Mouse (Mus musculus) limb, embryonic 14.5 days (tissue): Measurements from ENCODE around the gene Slc48a1. TPM values are rescaled to one million over a fixed set of nuclear protein-coding genes. Genes with fewer than 3 reads are reported as not detected.

Source experiments
- ATAC-seq: fragments of 200-750 bp; cut with Nextera tagmentation; 2 replicates; pipeline ENCODE4 v1.8.0; 2017; ENCODE audit warnings: low read depth, moderate number of reproducible peaks, moderate TSS enrichment; ENCODE audit not compliant: low FRiP score
- DNase-seq: peaks from one replicate; pipeline ENCODE4 v3.0.0-alpha.2; 2015; ENCODE audit warnings: low spot score
- H3K27ac ChIP-seq: fragments of 300-500 bp; sonication (generic); replicated peaks from 2 replicates; pipeline ENCODE4 v1.5.1; 2014; ENCODE audit warnings: low read depth, mild to moderate bottlenecking, low read length, moderate library complexity, mixed read lengths
- H3K27me3 ChIP-seq: fragments of 300-500 bp; sonication (generic); 2 replicates; pipeline ENCODE4 v1.6.1; 2014; ENCODE audit warnings: low read length, mixed read lengths; ENCODE audit not compliant: control insufficient read depth, insufficient read depth
- H3K36me3 ChIP-seq: fragments of 300-500 bp; sonication (generic); 2 replicates; pipeline ENCODE4 v1.6.1; 2014; ENCODE audit warnings: mild to moderate bottlenecking, low read length, moderate library complexity, mixed read lengths; ENCODE audit not compliant: control insufficient read depth, insufficient read depth
- H3K4me1 ChIP-seq: fragments of 300-500 bp; sonication (generic); 2 replicates; pipeline ENCODE4 v1.6.1; 2014; ENCODE audit warnings: antibody characterized with exemption, low read length, mixed read lengths; ENCODE audit not compliant: control insufficient read depth, insufficient read depth
- H3K4me2 ChIP-seq: fragments of 300-500 bp; sonication (generic); replicated peaks from 2 replicates; pipeline ENCODE4 v1.6.1; 2014; ENCODE audit warnings: low read depth, mild to moderate bottlenecking, low read length, moderate library complexity; ENCODE audit not compliant: severe bottlenecking
- H3K4me3 ChIP-seq: fragments of 300-500 bp; sonication (generic); replicated peaks from 2 replicates; pipeline ENCODE4 v1.5.1; 2014; ENCODE audit warnings: low read length
- H3K9ac ChIP-seq: fragments of 300-500 bp; sonication (generic); 2 replicates; pipeline ENCODE4 v1.6.1; 2014; ENCODE audit warnings: mild to moderate bottlenecking, low read depth, low read length, moderate library complexity; ENCODE audit not compliant: severe bottlenecking
- H3K9me3 ChIP-seq: fragments of 300-500 bp; sonication (generic); 2 replicates; pipeline ENCODE4 v1.6.1; 2016; ENCODE audit warnings: low read length; ENCODE audit not compliant: control insufficient read depth
- POLR2A ChIP-seq: fragments of 200-500 bp; IDR thresholded peaks from 2 replicates; pipeline ENCODE4 v1.8.0; 2012; ENCODE audit warnings: inconsistent platforms, mild to moderate bottlenecking, moderate library complexity, borderline replicate concordance; ENCODE audit not compliant: insufficient read depth, insufficient read length; ENCODE audit errors: extremely low read depth
- WGBS: fragments of 180-500 bp; shearing (Covaris S2); extraction: QIAGEN DNeasy Blood & Tissue Kit; methylation state at CpG from one replicate; pipeline ENCODE4 v1.1.7; 2014; 5-methylcytosine and 5-hydroxymethylcytosine counted together
- polyA plus RNA-seq, 2 experiments: library from polyadenylated mRNA; depleted of rRNA in 1 of 2; stranded (reverse) in 1 of 2; unstranded in 1 of 2; fragments of >200 nt; fragmentation: Nextera tagmentation in 1 of 2; extraction: Ambion mirVana in 1 of 2; gene quantifications; 2 replicates each; pipeline versions ENCODE4 v1.2.1 to v1.2.3; 2012 to 2014

Slc48a1 gene
- polyA plus RNA-seq, 2 experiments, result 23.4 to 46.2 TPM

GRCm38 (mm10) chr15:97738923-97739322, 39.4 kb upstream of the Slc48a1 start:
- no peaks in the 10 kb centered on the region for H3K9me3 ChIP-seq
- no peak overlapping the region for H3K9ac ChIP-seq
- no peak overlapping the region for H3K4me2 ChIP-seq
- DNase-seq (no peak), ATAC-seq (no peak)
- H3K27me3 ChIP-seq, result no peaks in the 10 kb centered on the region
- H3K4me1 ChIP-seq, result no peaks in the 10 kb centered on the region
- no peak for TF ChIP-seq POLR2A
- WGBS, result 92% methylated on average over 7 of the region's 7 CpGs
- no peak overlapping the region for H3K4me3 ChIP-seq
- H3K27ac ChIP-seq, result no peak overlapping the region
- H3K36me3 ChIP-seq, result no peaks in the 10 kb centered on the region

GRCm38 (mm10) chr15:97740283-97740732, 38.0 kb upstream of the Slc48a1 start:
- no peaks in the 10 kb centered on the region for H3K27me3 ChIP-seq
- peaks cover 7% of the 10 kb centered on the region; the same call in 1 of the 2 replicates for H3K4me1 ChIP-seq
- no peak overlapping the region for H3K27ac ChIP-seq
- no peak for TF ChIP-seq POLR2A
- no peak for DNase-seq
- H3K36me3 ChIP-seq, result 0 out of 2 replicates have a peak, but pooled peaks cover 1% of the 10 kb centered on the region
- H3K4me2 ChIP-seq, result no peak overlapping the region
- no peaks in the 10 kb centered on the region for H3K9me3 ChIP-seq
- H3K9ac ChIP-seq, result no peak overlapping the region
- no peak overlapping the region for H3K4me3 ChIP-seq
- WGBS, result 72% methylated on average over 9 of the region's 9 CpGs
- ATAC-seq, result no peak

GRCm38 (mm10) chr15:97741662-97742061, 36.7 kb upstream of the Slc48a1 start:
- H3K27me3 ChIP-seq, result no peaks in the 10 kb centered on the region
- no peak for TF ChIP-seq POLR2A
- DNase-seq (no peak), ATAC-seq (no peak)
- no peaks in the 10 kb centered on the region for H3K9me3 ChIP-seq
- H3K27ac ChIP-seq, result no peak overlapping the region
- no peak overlapping the region for H3K9ac ChIP-seq
- H3K4me3 ChIP-seq, result no peak overlapping the region
- 0 out of 2 replicates have a peak, but pooled peaks cover 3% of the 10 kb centered on the region for H3K36me3 ChIP-seq
- peaks cover 8% of the 10 kb centered on the region; the same call in 1 of the 2 replicates for H3K4me1 ChIP-seq
- WGBS, result 72% methylated on average over 12 of the region's 12 CpGs
- no peak overlapping the region for H3K4me2 ChIP-seq

- no peak overlapping the region for H3K4me3 ChIP-seq
- ATAC-seq, result no peak
- 53% methylated on average over 7 of the region's 7 CpGs for WGBS
- H3K4me2 ChIP-seq, result no peak overlapping the region
- peaks cover 8% of the 10 kb centered on the region; the same call in 1 of the 2 replicates for H3K4me1 ChIP-seq
- H3K36me3 ChIP-seq, result peaks cover 7% of the 10 kb centered on the region; the same call in 1 of the 2 replicates
- no peak overlapping the region for H3K27ac ChIP-seq
- no peaks in the 10 kb centered on the region for H3K9me3 ChIP-seq
- DNase-seq, result no peak
- TF ChIP-seq POLR2A, result no peak
- H3K9ac ChIP-seq, result no peak overlapping the region
- H3K27me3 ChIP-seq, result no peaks in the 10 kb centered on the region
These were observed 36.2 kb upstream of the Slc48a1 start for GRCm38 (mm10) chr15:97742074-97742473.

- peaks cover 10% of the 10 kb centered on the region; the same call in 1 of the 2 replicates for H3K36me3 ChIP-seq
- WGBS, result 59% methylated on average over 4 of the region's 4 CpGs
These were observed 35.7 kb upstream of the Slc48a1 start for GRCm38 (mm10) chr15:97742600-97742999.

More at GRCm38 (mm10) chr15:97742600-97742999, 35.7 kb upstream of the Slc48a1 start:
- H3K27ac ChIP-seq, result no peak overlapping the region
- H3K27me3 ChIP-seq, result no peaks in the 10 kb centered on the region
- no peak for TF ChIP-seq POLR2A
- no peak overlapping the region for H3K9ac ChIP-seq
- no peak overlapping the region for H3K4me3 ChIP-seq
- H3K4me2 ChIP-seq, result no peak overlapping the region
- H3K9me3 ChIP-seq, result no peaks in the 10 kb centered on the region
- H3K4me1 ChIP-seq, result peaks cover 8% of the 10 kb centered on the region; the same call in 1 of the 2 replicates
- no peak for ATAC-seq
- no peak for DNase-seq
